Mouse (Mus musculus): ENCODE measurements around the gene Lyz1.
A peak's percentile ranks its signal among the peaks of the same experiment; 100 is the strongest.
"Not testable (repeated sequence)": the region's sequence is repeated elsewhere in the genome, so short reads cannot be mapped to it uniquely, and the experiment has no call there.

Lyz1 gene

DNA sequence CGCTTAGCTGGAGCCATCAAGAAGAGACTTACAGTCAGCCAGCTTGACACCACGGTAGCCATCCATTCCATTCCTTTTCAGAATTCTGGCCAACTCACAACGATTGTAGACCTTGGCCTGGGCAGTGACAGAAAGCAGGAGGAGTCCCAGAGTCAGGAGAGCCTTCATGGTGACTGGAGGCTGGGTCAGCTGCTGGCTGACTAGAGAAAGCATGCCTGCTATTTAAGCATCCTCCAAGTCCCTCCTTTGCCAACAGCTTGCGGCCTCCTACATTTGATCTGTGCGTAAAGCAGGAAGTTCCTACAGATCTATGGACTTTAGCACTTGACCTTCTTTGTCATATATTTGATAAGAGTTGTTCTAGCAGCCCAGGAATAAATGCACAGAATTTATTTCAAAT lies at the start of gene Lyz1:
Lyz1 (minus strand) TSS at position 198 of the 400 bp plus-strand sequence.
- DNase-seq (ENCODE audit: low read depth, low spot score), result no peak

DNA sequence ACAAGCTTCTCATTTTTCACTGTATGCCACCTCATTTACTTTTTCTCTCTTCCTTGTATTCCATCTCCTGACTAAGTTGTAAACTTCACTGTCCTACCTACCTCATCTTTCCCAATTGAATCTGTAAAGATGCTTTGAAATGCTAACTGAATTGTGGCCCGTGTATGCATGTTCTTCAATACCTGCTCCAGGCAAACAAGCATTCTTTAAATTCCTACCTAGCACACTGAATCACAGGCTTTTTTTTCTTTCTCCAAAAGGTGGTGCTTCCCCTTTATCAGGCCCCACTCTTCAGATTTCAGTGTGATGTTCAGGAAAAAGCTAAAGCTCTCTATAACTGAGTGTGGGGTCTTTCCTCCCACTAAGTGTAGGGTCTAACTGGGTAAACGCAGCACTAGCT lies 49.7 kb upstream of the Lyz1 start:
- no peak for DNase-seq (ENCODE audit: low read depth, low spot score)

DNA sequence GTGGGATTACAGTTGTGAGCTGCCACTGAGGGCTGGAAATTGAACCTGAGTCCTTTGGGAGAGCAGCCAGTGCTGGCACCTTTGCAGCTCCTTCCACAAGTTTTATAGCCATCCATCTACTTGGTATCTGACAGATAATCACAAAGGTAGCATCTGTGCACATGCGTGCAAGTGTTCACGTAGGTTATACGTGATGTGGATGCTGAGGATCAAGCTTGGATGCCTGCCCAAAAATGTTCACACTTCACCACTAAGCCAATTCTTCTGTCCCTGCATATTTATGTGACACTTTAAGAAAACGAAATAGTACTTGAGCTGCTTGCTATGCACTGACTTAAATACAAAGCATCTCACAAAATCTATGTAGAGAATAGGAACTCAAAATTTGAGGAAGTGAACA lies 48.4 kb upstream of the Lyz1 start:
- DNase-seq (ENCODE audit: low read depth, low spot score), result no peak

DNA sequence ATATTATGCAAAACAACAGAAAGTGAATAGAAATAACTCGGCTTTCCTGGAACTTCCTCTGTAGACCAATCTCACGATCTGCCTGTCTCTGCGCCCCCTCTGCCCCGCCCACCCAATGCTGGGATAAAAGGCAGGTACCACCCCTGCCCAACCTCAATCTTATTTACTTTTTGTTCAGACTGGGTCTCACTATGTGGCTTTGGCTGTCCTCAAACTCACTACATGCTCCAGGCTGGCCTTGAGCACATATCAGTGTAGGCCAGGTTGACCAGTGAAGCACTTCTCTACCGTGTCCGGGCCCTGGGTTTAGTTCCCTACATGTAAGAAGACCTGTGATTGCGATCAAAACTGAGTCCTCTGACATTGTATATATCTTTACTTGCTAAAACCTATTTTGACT lies 46.6 kb upstream of the Lyz1 start:
- no peak for DNase-seq (ENCODE audit: low read depth, low spot score)

- no peak for DNase-seq (ENCODE audit: low read depth, low spot score)
Measured at GRCm38 (mm10) chr10:117337946-117338345, 45.3 kb upstream of the Lyz1 start.

DNA sequence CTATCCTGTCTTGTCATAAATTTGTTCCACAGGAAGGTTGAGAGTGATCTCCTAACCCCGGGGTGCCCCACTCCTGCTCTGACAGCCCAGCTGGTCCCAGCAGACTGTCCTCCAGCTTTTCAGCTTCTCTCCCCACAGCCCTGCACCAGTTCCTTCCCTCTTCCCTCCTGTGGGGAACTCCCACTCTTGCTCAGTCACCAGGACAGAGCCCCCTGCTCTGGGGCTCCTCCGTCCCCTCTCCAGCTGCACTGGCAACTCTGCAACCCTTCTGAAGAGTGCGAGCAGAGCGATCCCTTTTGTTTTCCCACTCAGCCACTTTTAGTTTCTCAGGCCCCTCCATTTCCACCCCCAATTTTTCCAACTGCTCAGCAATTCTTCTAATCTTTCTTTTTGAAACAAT lies 43.0 kb upstream of the Lyz1 start:
- no peak for DNase-seq (ENCODE audit: low read depth, low spot score)

- DNase-seq (ENCODE audit: low read depth, low spot score), result peak; percentile 58
Measured at GRCm38 (mm10) chr10:117330521-117330920, 37.9 kb upstream of the Lyz1 start.

- DNase-seq (ENCODE audit: low read depth, low spot score), result peak; percentile 73
Measured at GRCm38 (mm10) chr10:117323782-117324181, 31.1 kb upstream of the Lyz1 start.

- no peak for DNase-seq (ENCODE audit: low read depth, low spot score)
Measured at GRCm38 (mm10) chr10:117322630-117323029, 30.0 kb upstream of the Lyz1 start.

GRCm38 (mm10) chr10:117320571-117320981 lies 27.9 kb upstream of the Lyz1 start:
- no peak for DNase-seq (ENCODE audit: low read depth, low spot score)

GRCm38 (mm10) chr10:117316391-117316790 lies 23.7 kb upstream of the Lyz1 start:
- no peak for DNase-seq (ENCODE audit: low read depth, low spot score)

GRCm38 (mm10) chr10:117313133-117313532 lies 20.5 kb upstream of the Lyz1 start:
- DNase-seq (ENCODE audit: low read depth, low spot score), result no peak

DNA sequence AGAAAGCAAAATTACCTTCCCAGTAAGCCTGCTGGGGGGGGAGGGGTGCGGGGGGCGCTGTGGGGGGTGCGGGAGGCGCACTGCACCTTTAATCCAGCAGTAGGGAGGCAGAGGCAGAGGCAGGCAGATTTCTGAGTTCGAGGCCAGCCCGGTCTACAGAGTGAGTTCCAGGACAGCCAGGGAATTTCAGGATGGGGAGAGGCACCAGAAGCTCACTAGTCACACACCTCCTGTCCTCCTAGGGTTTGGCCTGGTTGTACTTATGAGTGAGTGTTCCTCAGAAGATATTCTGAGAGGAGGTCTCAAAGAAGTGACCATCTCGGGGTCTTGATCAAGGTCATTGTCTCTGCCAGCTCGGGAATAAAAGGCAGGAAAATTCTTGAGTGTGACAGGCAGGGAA lies 19.5 kb upstream of the Lyz1 start:
- no peak for DNase-seq (ENCODE audit: low read depth, low spot score)

DNA sequence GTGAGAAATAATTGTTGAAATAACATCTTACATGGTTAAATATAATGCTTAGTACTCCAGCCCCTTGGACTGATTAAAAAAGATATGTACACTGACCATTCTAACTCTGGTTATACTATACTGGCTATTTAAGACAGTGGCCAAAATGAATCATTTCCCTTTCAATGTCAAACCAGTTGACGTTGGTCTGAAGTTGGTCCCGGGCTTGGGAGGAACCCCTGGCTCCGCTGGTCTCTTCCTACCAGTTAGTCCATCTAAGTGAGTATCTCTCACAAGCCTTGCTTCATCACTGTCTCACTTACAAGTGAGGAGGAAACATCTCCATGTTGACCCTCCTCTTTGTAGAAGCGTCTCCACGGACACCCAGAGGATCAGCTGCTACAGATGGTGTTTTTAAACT lies 11.7 kb upstream of the Lyz1 start:
- no peak for DNase-seq (ENCODE audit: low read depth, low spot score)

DNA sequence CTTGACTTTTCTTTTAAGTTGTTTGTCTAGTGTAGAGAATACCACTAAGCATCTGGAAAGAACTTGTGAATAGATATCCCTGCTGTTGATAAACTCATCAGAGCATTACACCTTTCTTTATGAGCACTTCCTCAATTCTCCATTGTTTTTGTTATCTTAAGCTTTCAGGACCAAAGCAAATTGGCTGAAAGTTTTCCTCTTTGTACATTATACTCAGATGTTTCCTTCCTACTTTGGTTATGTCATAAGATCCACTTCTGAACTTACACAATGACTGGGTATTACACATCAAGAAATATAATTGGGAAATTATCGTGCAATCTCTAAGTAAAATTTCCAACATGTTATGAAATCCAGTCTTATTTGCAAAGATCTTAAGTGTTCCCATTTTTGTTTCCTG lies 9.0 kb upstream of the Lyz1 start:
- no peak for DNase-seq (ENCODE audit: low read depth, low spot score)

- no peak for DNase-seq (ENCODE audit: low read depth, low spot score)
Measured at GRCm38 (mm10) chr10:117299901-117300520, 7.3 kb upstream of the Lyz1 start.

DNA sequence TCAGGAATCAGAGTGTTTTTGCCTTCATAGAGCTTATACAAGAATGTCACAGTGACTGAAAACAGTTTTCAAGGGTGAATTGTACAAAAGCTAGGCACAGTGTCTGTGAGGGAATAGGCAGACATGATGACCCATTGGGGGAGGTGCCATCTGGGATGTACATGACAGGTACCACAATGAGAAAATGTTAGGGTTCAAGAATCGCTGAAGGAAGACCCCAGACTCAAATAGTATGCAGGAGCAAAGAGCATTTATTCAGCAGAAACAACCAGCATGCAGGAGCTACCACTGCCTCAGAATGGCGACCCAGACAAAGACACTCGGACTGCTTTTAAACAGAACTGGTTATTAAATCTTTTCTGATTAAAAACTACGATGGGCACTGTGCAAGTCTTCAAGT lies 6.4 kb upstream of the Lyz1 start:
- DNase-seq (ENCODE audit: low read depth, low spot score), result no peak

DNA sequence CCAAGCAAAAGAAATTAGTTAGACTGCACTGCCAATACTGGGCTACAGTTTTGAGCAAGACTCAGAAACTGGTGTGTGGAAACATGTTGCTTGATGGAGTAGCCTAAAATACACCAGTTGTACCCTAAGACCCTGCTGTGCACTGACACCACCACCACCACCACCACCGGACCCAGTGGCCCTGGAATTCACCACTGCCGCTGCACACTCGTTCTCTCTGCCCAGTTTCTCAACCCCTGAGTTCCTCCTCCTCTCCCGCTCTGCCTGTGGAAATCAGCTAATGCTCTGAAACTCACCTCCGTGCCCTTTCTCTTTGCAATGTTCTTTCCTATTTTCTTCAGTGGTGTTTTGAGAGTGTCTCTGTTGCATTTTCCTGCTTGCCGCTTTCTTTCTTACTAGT lies 5.7 kb upstream of the Lyz1 start:
- no peak for DNase-seq (ENCODE audit: low read depth, low spot score)

DNA sequence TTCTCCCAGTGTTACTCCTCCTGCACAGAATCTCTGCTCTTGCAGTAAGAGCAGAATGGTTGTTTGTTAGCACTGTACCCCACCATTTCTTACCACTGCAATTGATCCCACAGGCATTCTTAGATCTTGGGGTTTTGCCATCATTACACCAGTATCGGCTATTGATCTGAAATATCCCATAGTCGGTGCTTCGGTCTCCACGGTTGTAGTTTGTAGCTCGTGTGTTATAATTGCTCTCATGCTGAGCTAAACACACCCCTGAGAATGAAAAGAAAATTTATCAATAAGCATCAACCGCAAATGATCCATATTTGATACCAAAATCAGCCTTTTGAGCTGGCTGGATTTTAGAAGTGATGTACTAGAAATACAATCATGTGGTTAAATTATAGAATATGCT lies 1.7 kb downstream of the Lyz1 start:
- DNase-seq (ENCODE audit: low read depth, low spot score), result not testable (repeated sequence)

DNA sequence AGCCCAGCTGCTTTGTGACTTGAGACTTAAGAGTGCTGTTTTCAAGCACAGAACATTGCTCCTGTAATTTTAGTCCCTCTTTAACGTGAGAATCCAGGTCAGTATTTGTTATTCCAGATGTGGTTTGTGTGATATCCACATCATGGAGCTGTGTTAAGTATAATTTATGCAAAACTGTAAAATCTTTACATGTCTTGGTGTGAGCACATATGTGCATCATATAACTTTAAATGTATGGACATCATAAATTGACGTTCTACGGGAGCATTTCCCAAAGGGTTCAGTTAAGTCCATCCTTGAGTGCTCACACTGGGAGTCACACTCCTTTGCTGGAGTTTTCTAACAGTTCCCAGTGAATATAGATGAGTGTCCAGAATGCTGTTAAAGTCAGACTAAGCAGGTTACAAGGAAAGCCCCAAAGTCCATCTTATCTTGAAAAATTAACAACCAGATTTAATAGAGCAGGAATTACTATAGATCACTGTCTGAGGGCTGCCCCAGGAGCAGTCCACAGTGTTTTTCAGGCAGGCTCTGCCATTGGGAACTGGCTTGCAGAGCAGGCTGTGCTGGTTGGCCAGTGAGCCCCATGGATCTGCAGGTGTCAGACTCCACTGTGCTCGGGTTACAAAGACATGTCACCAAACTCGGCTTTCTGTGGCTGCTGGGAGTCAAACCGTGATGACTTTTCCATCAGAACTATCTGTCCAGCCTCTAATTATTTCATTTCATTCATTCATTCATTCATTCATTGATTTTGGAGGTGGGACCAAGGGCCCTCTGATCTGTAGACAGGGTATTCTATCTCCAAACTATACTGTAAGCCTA lies 2.4 kb downstream of the Lyz1 start:
- no peak for DNase-seq (ENCODE audit: low read depth, low spot score)

DNA sequence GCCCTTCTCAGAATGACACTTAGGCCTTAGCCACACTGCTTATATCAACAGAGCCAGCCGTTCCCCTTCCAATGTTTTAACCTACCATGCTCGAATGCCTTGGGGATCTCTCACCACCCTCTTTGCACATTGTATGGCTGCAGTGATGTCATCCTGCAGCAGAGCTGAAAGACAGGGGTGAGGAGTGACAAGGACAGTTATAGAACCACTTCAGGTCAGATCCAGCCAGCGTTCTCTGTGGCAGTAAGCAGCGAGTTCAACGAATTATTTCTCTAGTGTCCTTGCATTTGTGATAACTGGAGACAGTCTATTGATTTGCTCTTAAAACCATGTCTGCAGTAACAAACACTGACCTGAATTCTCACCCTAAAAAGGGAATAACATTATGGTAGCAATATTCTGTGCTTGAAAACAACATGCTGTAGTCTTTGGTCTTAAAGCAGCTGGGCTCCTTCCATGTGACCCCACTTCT lies 3.6 kb downstream of the Lyz1 start:
- DNase-seq (ENCODE audit: low read depth, low spot score), result not testable (repeated sequence)

DNA sequence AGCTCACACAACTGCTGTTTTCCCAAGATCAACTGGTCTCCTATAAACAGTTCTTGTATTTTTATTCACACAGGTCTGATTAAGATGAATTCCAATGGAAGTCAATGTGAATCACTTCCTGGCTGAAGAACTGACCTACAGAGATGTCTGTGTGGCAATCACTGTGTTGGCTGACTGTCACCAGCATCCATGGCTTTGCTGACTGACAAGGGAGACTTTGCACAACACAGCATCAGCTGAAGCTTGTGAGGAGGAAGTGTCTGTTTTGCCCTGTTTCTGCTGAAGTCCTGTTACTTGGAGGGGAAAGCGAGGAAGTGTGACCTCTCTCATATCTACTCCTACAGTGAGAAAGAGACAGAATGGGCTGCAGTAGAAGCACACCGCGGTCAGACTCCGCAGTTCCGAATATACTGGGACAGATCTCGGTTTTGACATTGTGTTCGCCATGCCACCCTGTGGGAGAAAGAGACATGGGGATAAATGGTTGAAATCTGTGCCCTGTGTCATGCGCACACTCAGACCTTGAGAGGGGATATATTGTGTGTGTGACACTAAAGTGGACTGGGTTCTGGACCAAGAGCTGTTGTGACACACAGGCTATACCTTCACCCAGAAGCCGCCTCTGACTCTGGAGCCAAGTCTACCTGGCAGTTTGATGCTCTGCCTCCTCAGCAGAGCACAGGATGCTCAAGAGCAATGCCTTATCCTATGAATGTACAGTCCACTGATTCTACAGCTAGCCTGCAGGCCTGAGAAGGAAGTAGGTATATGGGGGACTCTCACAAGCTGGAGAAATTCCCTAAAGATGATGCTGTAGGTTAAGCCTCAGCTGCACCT lies 4.3 kb downstream of the Lyz1 start:
- no peak for DNase-seq (ENCODE audit: low read depth, low spot score)
